Comparison of ENCODE assay signal across 27 mouse cellular contexts in genomic region chr14:74811617-74812016, GRCm38 (mm10).
"Had no signal": no experiment of that assay in that cellular context is flagged by ENCODE, and none has a peak within 500 bp of the region (broad histone marks: within the 10 kb centered on the region; RNA-seq: fewer than 3 reads in every experiment).

No protein-coding gene starts in this region.

- DNase-seq: kidney, adult 8-10 months; kidney, postnatal 36 days; layer of hippocampus, postnatal 36 days; left cerebral cortex, postnatal 4 days; liver, postnatal 0 days; lung, embryonic 14.5 days; right cerebral cortex, adult 18-20 months; right cerebral cortex, postnatal 14 days; right cerebral cortex, postnatal 4 days; thymus, adult 2 months; thymus, postnatal 14 days; thymus, postnatal 4 days had no signal

- H3K9ac ChIP-seq: limb, embryonic 12.5 days; limb, embryonic 15.5 days; liver, embryonic 14.5 days; liver, postnatal 0 days; lung, embryonic 14.5 days; midbrain, embryonic 13.5 days; neural tube, embryonic 15.5 days had no signal

- H3K4me1 ChIP-seq: megakaryocyte, embryonic 14.5 days had no signal

- H3K9me3 ChIP-seq: limb, embryonic 12.5 days; limb, embryonic 15.5 days; megakaryocyte, embryonic 14.5 days; midbrain, embryonic 10.5 days; midbrain, embryonic 13.5 days; neural tube, embryonic 15.5 days had no signal

- H3K27me3 ChIP-seq: limb, embryonic 12.5 days; limb, embryonic 15.5 days; megakaryocyte, embryonic 14.5 days; midbrain, embryonic 13.5 days; neural tube, embryonic 15.5 days had no signal

- H3K4me2 ChIP-seq: limb, embryonic 12.5 days; limb, embryonic 15.5 days; liver, embryonic 11.5 days; lung, embryonic 14.5 days; midbrain, embryonic 13.5 days; neural tube, embryonic 15.5 days had no signal

- H3K27ac ChIP-seq: left cerebral cortex, adult 2 months; limb, embryonic 12.5 days; limb, embryonic 15.5 days; liver, embryonic 14.5 days; macrophage; midbrain, embryonic 10.5 days; midbrain, embryonic 13.5 days; neural tube, embryonic 15.5 days; stomach, postnatal 0 days had no signal

- ATAC-seq: intestine, embryonic 16.5 days; liver, postnatal 0 days; lung, postnatal 0 days; midbrain, embryonic 13.5 days; midbrain, embryonic 16.5 days had no signal

- H3K4me3 ChIP-seq: left cerebral cortex, adult 2 months; limb, embryonic 12.5 days; limb, embryonic 15.5 days; megakaryocyte, embryonic 14.5 days; midbrain, embryonic 10.5 days; midbrain, embryonic 13.5 days; myocyte; neural tube, embryonic 15.5 days had no signal
